Mouse (Mus musculus): ENCODE measurements around the gene Zfand6. TPM values are rescaled to one million over a fixed set of nuclear protein-coding genes. Genes with fewer than 3 reads are reported as not detected.

The Zfand6 gene
- polyA plus RNA-seq, 1 experiment from 2014 or later = 185 TPM

- 79% methylated on average over 1 of the region's 1 CpGs for WGBS
- Histone ChIP-seq H3K4me2 (no peak overlapping the region), H3K9me3 (no peaks in the 10 kb centered on the region), H3K9ac (no peak overlapping the region), H3K27ac (no peak overlapping the region), H3K4me3 (no peak overlapping the region), H3K36me3 (no peaks in the 10 kb centered on the region), H3K4me1 (peaks cover 13% of the 10 kb centered on the region), H3K27me3 (no peaks in the 10 kb centered on the region)
- no peak for ATAC-seq (ENCODE audit: borderline replicate concordance, extremely low read depth, low FRiP score, low TSS enrichment)
Observed at GRCm38 (mm10) chr7:84684675-84685074, 5.1 kb downstream of the Zfand6 start.

DNA sequence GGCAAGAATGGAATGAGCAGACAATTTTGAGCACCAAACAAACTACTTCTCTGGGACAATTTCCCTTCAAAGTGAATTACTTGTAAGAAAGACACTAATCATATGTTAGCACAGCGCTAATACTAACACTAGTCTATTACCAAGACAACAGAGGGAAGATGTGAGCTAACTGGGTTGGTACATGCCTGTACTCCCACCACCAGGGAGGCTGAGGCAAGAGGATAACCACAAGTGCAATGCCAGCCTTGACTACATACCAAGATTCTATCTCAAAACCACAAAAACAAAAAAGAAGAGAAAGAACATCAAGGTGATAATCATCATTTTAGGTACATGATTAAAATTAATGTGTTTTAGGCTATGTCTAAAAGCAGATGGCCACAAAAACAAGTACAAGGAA, 8.2 kb downstream of the Zfand6 start:
- no peaks in the 10 kb centered on the region for H3K9me3 ChIP-seq
- no peak overlapping the region for H3K9ac ChIP-seq
- no peaks in the 10 kb centered on the region for H3K36me3 ChIP-seq
- H3K4me2 ChIP-seq = no peak overlapping the region
- H3K27me3 ChIP-seq = no peaks in the 10 kb centered on the region
- no peak overlapping the region for H3K27ac ChIP-seq
- no peak overlapping the region for H3K4me3 ChIP-seq
- 86% methylated on average over 1 of the region's 1 CpGs for WGBS
- no peak for ATAC-seq (ENCODE audit: borderline replicate concordance, extremely low read depth, low FRiP score, low TSS enrichment)
- peaks cover 7% of the 10 kb centered on the region for H3K4me1 ChIP-seq

DNA sequence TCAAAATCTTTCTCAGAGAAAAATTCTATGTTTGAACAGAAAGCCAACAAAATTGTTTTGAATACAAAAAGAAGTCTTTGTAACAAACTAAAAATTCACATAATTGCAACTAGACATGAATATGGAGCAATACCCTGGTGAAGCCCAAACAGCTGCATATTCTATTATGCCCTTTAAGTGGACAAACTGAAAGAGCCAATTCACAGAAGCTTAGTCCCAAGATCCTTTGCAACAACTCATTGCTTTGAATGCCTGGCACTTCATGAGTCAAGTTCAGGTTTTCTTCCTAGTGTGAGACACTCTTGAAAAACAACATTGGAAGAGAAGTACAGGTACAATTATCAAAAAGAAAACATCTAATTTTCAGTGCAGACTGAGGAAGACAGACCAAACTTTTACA, 8.8 kb downstream of the Zfand6 start:
- Histone ChIP-seq H3K4me3 (no peak overlapping the region), H3K4me1 (peaks cover 7% of the 10 kb centered on the region), H3K36me3 (no peaks in the 10 kb centered on the region), H3K9ac (no peak overlapping the region), H3K9me3 (no peaks in the 10 kb centered on the region), H3K27me3 (no peaks in the 10 kb centered on the region), H3K27ac (no peak overlapping the region), H3K4me2 (no peak overlapping the region)
- ATAC-seq (ENCODE audit: borderline replicate concordance, extremely low read depth, low FRiP score, low TSS enrichment) = no peak

DNA sequence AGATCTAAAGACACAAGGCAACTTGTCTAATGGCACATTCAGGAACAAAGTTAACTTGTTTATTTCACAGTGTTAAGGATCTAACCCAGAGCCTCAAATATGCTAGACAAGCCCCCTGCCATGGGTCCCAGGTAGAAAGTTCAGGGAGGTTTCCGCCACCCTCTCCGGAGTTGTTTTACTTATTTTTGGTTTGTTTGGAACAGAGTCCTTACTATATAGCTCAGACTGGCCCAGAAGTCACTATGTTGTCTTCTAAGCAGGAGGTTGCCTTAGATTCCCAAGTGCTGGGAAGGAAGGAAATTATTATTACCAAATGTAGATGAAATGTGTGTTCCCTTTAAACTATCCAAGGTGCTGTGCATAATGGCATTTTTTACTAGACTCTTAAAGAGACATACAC, 9.7 kb downstream of the Zfand6 start:
- WGBS = 37% methylated on average over 2 of the region's 2 CpGs
- H3K36me3 ChIP-seq = no peaks in the 10 kb centered on the region
- peak overlapping the region; percentile 23; the same call in 1 of the 2 replicates for H3K9ac ChIP-seq
- H3K9me3 ChIP-seq = no peaks in the 10 kb centered on the region
- peak overlapping the region; percentile 47; the same call in 1 of the 2 replicates for H3K27ac ChIP-seq
- H3K4me1 ChIP-seq = peaks cover 7% of the 10 kb centered on the region
- ATAC-seq (ENCODE audit: borderline replicate concordance, extremely low read depth, low FRiP score, low TSS enrichment) = no peak
- no peaks in the 10 kb centered on the region for H3K27me3 ChIP-seq
- H3K4me3 ChIP-seq = peak overlapping the region; percentile 49
- peak overlapping the region; percentile 45 for H3K4me2 ChIP-seq

DNA sequence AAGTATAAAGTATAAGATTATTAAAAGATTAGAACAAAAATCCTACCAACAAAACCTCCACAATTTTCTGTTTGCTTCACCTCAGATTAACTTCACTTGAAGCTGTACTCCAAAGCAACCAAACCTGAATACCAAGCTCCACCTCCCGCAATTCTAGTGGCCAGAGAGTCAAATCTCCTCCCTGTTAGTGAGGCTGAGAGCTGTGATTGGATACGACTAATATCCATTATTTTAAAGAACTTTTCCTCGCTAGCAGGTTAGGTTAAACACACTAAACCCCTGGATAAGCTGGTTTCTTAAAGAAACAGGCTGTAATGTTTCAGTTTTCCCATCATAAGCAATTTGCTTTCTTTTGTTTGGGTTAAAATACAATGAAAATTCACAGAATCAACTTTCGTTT, 10.5 kb downstream of the Zfand6 start:
- peak overlapping the region; percentile 49 for H3K4me3 ChIP-seq

DNA sequence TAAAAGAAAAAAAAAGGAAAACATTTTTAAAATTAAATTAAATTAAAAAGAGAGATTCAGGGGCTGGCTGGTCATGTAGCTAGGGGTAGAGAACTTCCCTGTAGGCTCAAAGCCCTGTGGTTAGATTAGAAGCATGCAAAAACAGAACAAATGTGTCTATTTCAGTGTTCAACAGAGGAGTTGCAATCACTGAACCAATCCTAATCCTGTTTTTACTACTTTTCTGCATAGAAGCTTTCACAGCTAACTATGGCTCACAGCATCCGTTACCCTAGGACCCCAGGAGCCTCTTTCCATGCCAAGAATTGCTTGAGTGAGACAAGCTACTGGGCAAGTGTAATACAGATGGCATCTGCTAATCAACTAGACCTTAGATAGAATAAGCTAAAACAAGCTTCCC, 16.7 kb downstream of the Zfand6 start:
- Histone ChIP-seq H3K9me3 (no peaks in the 10 kb centered on the region), H3K4me2 (no peak overlapping the region), H3K27me3 (no peaks in the 10 kb centered on the region), H3K27ac (no peak overlapping the region), H3K9ac (no peak overlapping the region), H3K4me1 (0 out of 2 replicates have a peak, but pooled peaks cover 2% of the 10 kb centered on the region), H3K4me3 (no peak overlapping the region), H3K36me3 (no peaks in the 10 kb centered on the region)
- ATAC-seq (ENCODE audit: borderline replicate concordance, extremely low read depth, low FRiP score, low TSS enrichment) = no peak
- 66% methylated on average over 1 of the region's 1 CpGs for WGBS

More for the DNA sequence above, 10.5 kb downstream of the Zfand6 start:
- Histone ChIP-seq H3K27me3 (no peaks in the 10 kb centered on the region), H3K4me2 (peak overlapping the region; percentile 45), H3K36me3 (no peaks in the 10 kb centered on the region), H3K9me3 (no peaks in the 10 kb centered on the region), H3K4me1 (peaks cover 7% of the 10 kb centered on the region), H3K9ac (peak overlapping the region; percentile 19; the same call in 1 of the 2 replicates), H3K27ac (no peak overlapping the region)
- WGBS = 0% methylated on average over 4 of the region's 4 CpGs
- ATAC-seq (ENCODE audit: borderline replicate concordance, extremely low read depth, low FRiP score, low TSS enrichment) = peak; percentile 98; the same call in 1 of the 2 replicates

- Histone ChIP-seq H3K9me3 (no peaks in the 10 kb centered on the region), H3K9ac (no peak overlapping the region), H3K4me3 (no peak overlapping the region), H3K4me1 (no peaks in the 10 kb centered on the region), H3K27me3 (no peaks in the 10 kb centered on the region), H3K4me2 (no peak overlapping the region), H3K27ac (no peak overlapping the region), H3K36me3 (no peaks in the 10 kb centered on the region)
- WGBS = 70% methylated on average over 1 of the region's 1 CpGs
- ATAC-seq (ENCODE audit: borderline replicate concordance, extremely low read depth, low FRiP score, low TSS enrichment) = no peak
Observed at GRCm38 (mm10) chr7:84669554-84670152, 20.1 kb downstream of the Zfand6 start.

DNA sequence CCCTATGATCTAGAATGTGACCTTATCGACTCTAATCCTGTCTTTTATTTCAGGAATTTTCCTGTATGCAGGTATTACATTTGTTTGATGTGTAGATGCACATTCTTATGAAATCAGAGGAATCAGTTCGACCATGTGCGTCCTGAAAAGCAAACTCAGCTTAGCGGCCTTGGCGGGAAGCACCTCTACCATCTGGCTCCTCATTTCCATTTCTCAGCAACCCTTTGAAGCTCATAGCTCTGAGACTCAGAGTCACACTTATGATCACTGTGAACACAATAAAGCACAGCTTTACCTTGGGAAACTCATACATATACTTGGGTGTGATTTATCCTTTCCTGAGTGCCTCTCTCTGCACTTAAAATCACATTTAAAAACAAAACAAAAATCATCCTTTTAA, 21.8 kb downstream of the Zfand6 start:
- Histone ChIP-seq H3K36me3 (no peaks in the 10 kb centered on the region), H3K4me2 (no peak overlapping the region), H3K9ac (no peak overlapping the region), H3K4me3 (no peak overlapping the region), H3K4me1 (no peaks in the 10 kb centered on the region), H3K27ac (no peak overlapping the region), H3K9me3 (no peaks in the 10 kb centered on the region), H3K27me3 (no peaks in the 10 kb centered on the region)
- no peak for ATAC-seq (ENCODE audit: borderline replicate concordance, extremely low read depth, low FRiP score, low TSS enrichment)
- 87% methylated on average over 5 of the region's 5 CpGs for WGBS

DNA sequence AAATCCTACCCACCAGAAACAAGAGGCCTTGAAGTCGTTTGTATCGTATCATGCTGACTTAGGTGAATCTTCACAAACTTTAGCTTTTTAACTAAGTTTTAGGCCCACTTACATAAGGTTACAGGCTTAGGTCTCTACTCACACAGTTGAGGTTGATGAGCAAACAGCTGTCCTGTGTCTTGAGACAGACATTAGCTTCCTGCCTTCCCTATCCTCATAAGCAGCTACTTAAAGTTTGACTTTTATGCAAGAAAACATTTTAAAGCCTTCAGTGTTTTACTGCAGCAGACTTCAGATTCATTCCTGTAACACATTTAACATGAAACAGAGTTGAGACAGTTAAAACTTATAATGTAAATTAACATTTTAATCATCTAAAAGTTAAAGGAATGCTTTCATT, 37.0 kb downstream of the Zfand6 start:
- WGBS = 49% methylated on average over 2 of the region's 2 CpGs
- no peak overlapping the region for H3K4me3 ChIP-seq

DNA sequence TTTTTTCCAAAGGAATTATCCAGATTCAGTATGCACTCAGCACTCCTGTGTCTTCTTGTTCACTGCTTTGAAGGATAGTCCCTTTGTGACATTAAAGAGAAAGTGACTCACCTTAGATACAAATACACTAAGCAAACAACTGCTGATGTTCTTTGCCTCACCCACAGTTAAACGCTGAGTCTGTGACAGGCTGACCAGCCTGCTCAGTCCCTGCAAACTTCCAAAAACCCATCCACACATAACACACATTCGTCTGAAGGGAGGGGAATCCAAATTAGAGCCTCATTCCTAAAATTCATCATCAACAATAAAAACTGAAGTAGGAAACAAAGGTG, 37.8 kb downstream of the Zfand6 start:
- Histone ChIP-seq H3K27ac (no peak overlapping the region), H3K27me3 (no peaks in the 10 kb centered on the region), H3K9ac (no peak overlapping the region), H3K36me3 (no peaks in the 10 kb centered on the region), H3K4me2 (no peak overlapping the region), H3K4me1 (peaks cover 19% of the 10 kb centered on the region), H3K9me3 (no peaks in the 10 kb centered on the region), H3K4me3 (no peak overlapping the region)
- ATAC-seq (ENCODE audit: borderline replicate concordance, extremely low read depth, low FRiP score, low TSS enrichment) = no peak
- 35% methylated on average over 2 of the region's 2 CpGs for WGBS

More for the DNA sequence above, 37.0 kb downstream of the Zfand6 start:
- Histone ChIP-seq H3K27me3 (no peaks in the 10 kb centered on the region), H3K36me3 (no peaks in the 10 kb centered on the region), H3K4me2 (no peak overlapping the region), H3K4me1 (peaks cover 19% of the 10 kb centered on the region), H3K9ac (no peak overlapping the region), H3K9me3 (no peaks in the 10 kb centered on the region), H3K27ac (peak overlapping the region; percentile 67)
- ATAC-seq (ENCODE audit: borderline replicate concordance, extremely low read depth, low FRiP score, low TSS enrichment) = peak; percentile 66; the same call in 1 of the 2 replicates

DNA sequence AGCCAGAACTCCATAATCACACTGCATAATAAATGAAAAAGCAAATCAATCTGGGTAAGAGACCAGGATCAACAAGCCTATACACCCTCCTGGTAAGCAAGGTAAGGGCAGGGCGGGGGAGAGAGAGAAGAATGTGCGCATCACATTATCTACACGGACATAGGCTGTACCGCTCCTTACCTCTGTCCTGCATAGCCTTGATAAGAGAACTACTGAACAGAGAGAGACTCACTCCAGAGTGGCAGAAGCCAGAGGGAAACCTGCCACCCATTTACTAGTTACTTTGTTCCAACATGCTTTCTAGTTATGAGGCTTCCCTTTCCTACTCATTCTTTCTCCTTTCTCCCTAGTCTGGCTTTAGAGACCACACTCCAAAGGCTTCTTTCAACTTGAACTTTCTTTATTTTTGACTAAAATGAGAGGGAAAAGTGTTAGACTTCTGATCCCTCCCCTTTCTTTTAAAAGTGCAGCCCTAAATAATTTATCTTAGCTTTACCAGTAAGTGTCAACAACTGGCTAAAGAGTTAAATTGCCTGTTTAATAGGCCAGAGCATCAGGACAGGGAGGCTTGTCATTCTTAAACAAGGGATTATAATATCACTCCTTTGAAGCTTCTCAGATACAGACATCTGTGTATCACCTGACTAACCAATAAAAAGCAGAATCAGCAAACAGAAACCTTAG, 38.3 kb downstream of the Zfand6 start:
- Histone ChIP-seq H3K4me3 (no peak overlapping the region), H3K9me3 (no peaks in the 10 kb centered on the region), H3K4me1 (peaks cover 19% of the 10 kb centered on the region), H3K4me2 (no peak overlapping the region), H3K27me3 (no peaks in the 10 kb centered on the region), H3K9ac (no peak overlapping the region), H3K36me3 (no peaks in the 10 kb centered on the region), H3K27ac (no peak overlapping the region)
- peak; percentile 77; the same call in 1 of the 2 replicates for ATAC-seq (ENCODE audit: borderline replicate concordance, extremely low read depth, low FRiP score, low TSS enrichment)
- 92% methylated on average over 4 of the region's 4 CpGs for WGBS

GRCm38 (mm10) chr7:84649016-84649415, 40.7 kb downstream of the Zfand6 start:
- WGBS = 94% methylated on average over 2 of the region's 2 CpGs
- no peaks in the 10 kb centered on the region for H3K27me3 ChIP-seq
- H3K27ac ChIP-seq = no peak overlapping the region
- ATAC-seq (ENCODE audit: borderline replicate concordance, extremely low read depth, low FRiP score, low TSS enrichment) = no peak
- H3K36me3 ChIP-seq = no peaks in the 10 kb centered on the region
- no peaks in the 10 kb centered on the region for H3K9me3 ChIP-seq
- H3K4me3 ChIP-seq = no peak overlapping the region
- H3K9ac ChIP-seq = no peak overlapping the region
- no peak overlapping the region for H3K4me2 ChIP-seq
- peaks cover 7% of the 10 kb centered on the region for H3K4me1 ChIP-seq
